Mouse (Mus musculus): Measurements from ENCODE around the gene Fbxo21.

Fbxo21 gene

DNA sequence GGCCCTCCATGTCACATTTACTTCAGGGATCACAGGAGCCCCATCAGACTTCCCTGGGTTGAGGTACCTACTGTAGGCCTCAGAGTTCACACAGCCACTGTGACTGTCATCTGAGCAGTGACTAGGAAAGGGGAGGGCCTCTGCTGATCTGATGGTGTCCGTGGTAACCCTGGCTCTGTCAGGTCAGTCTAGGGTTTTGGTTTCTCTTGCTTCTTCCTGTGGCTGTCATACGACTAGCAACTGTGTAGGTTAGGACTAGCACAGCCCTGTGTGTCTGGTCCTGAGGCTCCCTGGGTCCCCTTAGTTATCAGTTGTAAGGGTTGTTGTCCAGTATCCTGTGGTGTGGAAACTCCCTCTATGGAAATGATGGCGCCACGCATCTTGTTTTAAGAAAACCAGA, 74.2 kb downstream of the Fbxo21 start:
- no peak for DNase-seq

- DNase-seq, result no peak
These were observed 75.6 kb downstream of the Fbxo21 start for GRCm38 (mm10) chr5:118051981-118052662.

DNA sequence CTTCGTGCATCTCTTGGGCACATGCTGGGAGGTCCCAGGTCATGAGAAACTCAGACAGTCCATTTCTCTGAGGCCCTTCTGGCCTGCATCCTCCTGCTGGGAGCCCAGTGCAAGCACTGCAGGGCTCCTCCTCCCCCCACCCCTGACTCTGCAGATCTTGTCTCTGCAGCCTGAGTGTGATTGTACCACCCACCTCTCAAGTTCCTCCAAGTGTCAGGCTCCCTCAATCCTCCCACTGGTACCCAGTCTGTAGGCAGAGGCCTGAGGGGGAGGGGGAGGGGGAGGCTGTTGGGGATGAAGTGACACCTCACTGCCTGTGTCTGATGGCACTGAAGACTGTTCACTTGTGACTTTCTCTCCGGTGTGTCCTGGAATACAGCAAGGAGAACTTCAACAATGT, 76.7 kb downstream of the Fbxo21 start:
- no peak for DNase-seq

DNA sequence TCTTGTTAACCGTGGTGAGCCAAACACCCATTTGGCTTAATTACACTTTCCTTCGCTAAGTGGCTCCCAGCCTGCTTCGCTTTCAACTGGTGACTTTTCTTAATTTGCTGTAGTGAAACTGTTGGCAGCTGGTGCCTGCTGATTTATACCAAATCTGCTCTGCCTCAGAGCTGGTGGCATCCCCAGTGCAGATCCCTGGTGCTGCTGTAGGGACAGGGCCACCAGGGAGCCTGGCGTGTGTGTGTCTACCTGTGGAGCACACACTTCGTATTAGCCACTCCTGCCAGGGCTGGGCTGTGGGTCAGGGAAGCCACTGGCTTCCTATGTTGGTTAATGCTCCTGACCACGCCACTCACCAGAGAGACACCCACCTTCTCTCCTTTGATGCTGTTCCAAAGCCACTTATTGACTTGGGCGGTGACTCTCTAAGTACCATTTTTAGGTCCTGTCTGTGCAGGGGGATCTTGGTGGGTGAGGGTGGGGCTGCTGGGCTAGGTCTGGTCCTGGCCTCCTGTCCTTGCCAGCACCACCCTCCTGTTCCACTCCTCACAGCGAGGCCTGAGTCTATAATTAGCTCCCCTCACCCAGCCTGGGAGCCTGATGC, 81.1 kb downstream of the Fbxo21 start:
- no peak for DNase-seq

GRCm38 (mm10) chr5:118058858-118059257, 82.3 kb downstream of the Fbxo21 start:
- no peak for DNase-seq

DNA sequence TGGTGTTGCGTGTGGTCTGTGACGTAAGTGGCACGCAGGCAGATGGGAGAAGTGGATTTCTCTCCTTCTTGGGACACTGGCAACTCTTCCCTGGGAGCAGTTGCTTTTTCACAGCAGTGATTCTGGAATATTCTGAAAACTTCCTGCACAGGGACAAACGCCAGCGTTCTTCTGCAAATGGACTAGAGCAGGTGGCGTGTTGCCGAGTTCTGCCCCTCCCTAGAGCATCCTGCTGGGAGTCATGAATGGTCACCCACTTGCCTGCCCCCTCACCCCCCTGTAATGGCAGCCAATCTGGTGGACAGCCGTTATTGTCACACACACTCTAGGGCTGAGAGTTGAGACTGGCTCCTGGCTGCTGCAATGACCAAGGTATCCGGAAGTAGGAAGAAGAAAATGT, 83.1 kb downstream of the Fbxo21 start:
- DNase-seq, result no peak
